Mouse (Mus musculus) embryonic facial prominence, embryonic 11.5 days (tissue): Measurements from ENCODE around the gene Oaz3. TPM values are rescaled to one million over a fixed set of nuclear protein-coding genes. Genes with fewer than 3 reads are reported as not detected.

Experiments used
- polyA plus RNA-seq: library from polyadenylated mRNA; unstranded; fragments of >200 nt; fragmentation: Nextera tagmentation; extraction: Ambion mirVana; gene quantifications from 2 replicates; pipeline ENCODE4 v1.2.1, GENCODE M21; 2014

Gene Oaz3
- polyA plus RNA-seq, 1 experiment from 2014 or later: not detected

Other genes with a start within 250 kb of the Oaz3 start
- gene Gm5286, start 247.2 kb downstream of the Oaz3 start, polyA plus RNA-seq: not detected in 2 replicates
- gene Gm4778, start 179.9 kb downstream of the Oaz3 start, polyA plus RNA-seq: not detected in 2 replicates
- 9.6 and 13.3 TPM in 2 replicates for gene Them4, start 133.8 kb downstream of the Oaz3 start, polyA plus RNA-seq
- gene Them5, start 101.8 kb downstream of the Oaz3 start, polyA plus RNA-seq: 0.50 TPM in 1 of 2 replicates, not detected in the other
- gene C2cd4d, start 81.5 kb downstream of the Oaz3 start, polyA plus RNA-seq: 0.88 and 0.89 TPM in 2 replicates
- 0.22 and 0.38 TPM in 2 replicates for gene Rorc, start 71.1 kb downstream of the Oaz3 start, polyA plus RNA-seq
- 0.06 and 0.13 TPM in 2 replicates for gene Lingo4, start 45.4 kb downstream of the Oaz3 start, polyA plus RNA-seq
- gene Tdrkh, start 30.6 kb downstream of the Oaz3 start, polyA plus RNA-seq: 16.1 and 19.8 TPM in 2 replicates
- 63.8 and 66.0 TPM in 2 replicates for gene Mrpl9, start 597 bp downstream of the Oaz3 start, polyA plus RNA-seq
- gene Celf3, start 34.4 kb upstream of the Oaz3 start, polyA plus RNA-seq: 29.2 and 32.8 TPM in 2 replicates
- 3.0 and 3.4 TPM in 2 replicates for gene Riiad1, start 36.4 kb upstream of the Oaz3 start, polyA plus RNA-seq
- 39.3 and 41.6 TPM in 2 replicates for gene Snx27, start 138.8 kb upstream of the Oaz3 start, polyA plus RNA-seq
- not detected in 2 replicates for gene Gm10972, start 199.2 kb upstream of the Oaz3 start, polyA plus RNA-seq
- 5.0 and 5.3 TPM in 2 replicates for gene Tuft1, start 215.0 kb upstream of the Oaz3 start, polyA plus RNA-seq
- gene Selenbp2, start 249.6 kb upstream of the Oaz3 start, polyA plus RNA-seq: not detected in 2 replicates